Mouse (Mus musculus) lung, postnatal 0 days (tissue): ENCODE data around the gene Gm20388.

ENCODE experiments used
- CTCF ChIP-seq: IDR thresholded peaks from 2 replicates; pipeline ENCODE4 v1.5.1; 2016; ENCODE audit warnings: antibody characterized with exemption, mild to moderate bottlenecking
- EP300 ChIP-seq: IDR thresholded peaks from 2 replicates; pipeline ENCODE4 v1.6.1; 2016; ENCODE audit warnings: antibody characterized with exemption, mild to moderate bottlenecking, control low read depth

- TF ChIP-seq EP300 (no peak), CTCF (no peak)
Measured at GRCm38 (mm10) chr8:123122059-123122458, 3211.4 kb downstream of the Gm20388 start.
